Mouse (Mus musculus): ENCODE measurements around the gene Slc28a1.
A peak's percentile ranks its signal among the peaks of the same experiment; 100 is the strongest.
"Not testable (repeated sequence)": the region's sequence is repeated elsewhere in the genome, so short reads cannot be mapped to it uniquely, and the experiment has no call there.

Slc28a1 gene

GRCm38 (mm10) chr7:81125215-81126175 is 10.9 kb downstream of the Slc28a1 start:
- DNase-seq (ENCODE audit: low spot score), result no peak

GRCm38 (mm10) chr7:81131864-81132263 is 17.3 kb downstream of the Slc28a1 start:
- DNase-seq (ENCODE audit: low spot score), result no peak

- no peak for DNase-seq (ENCODE audit: low spot score)
These were observed 18.3 kb downstream of the Slc28a1 start for GRCm38 (mm10) chr7:81132851-81133279.

GRCm38 (mm10) chr7:81133416-81133815 is 18.8 kb downstream of the Slc28a1 start:
- DNase-seq (ENCODE audit: low spot score), result no peak

- DNase-seq (ENCODE audit: low spot score), result no peak
These were observed 19.3 kb downstream of the Slc28a1 start for GRCm38 (mm10) chr7:81133941-81134340.

GRCm38 (mm10) chr7:81134614-81135067 is 20.0 kb downstream of the Slc28a1 start:
- peak; percentile 69 for DNase-seq (ENCODE audit: low spot score)

- no peak for DNase-seq (ENCODE audit: low spot score)
These were observed 22.7 kb downstream of the Slc28a1 start for GRCm38 (mm10) chr7:81137292-81137691.

- DNase-seq (ENCODE audit: low spot score), result peak; percentile 66
These were observed 24.5 kb downstream of the Slc28a1 start for GRCm38 (mm10) chr7:81139100-81139499.

GRCm38 (mm10) chr7:81139671-81140404 is 25.2 kb downstream of the Slc28a1 start:
- no peak for DNase-seq (ENCODE audit: low spot score)

GRCm38 (mm10) chr7:81141541-81141940 is 26.9 kb downstream of the Slc28a1 start:
- DNase-seq (ENCODE audit: low spot score), result no peak

GRCm38 (mm10) chr7:81143056-81143455 is 28.5 kb downstream of the Slc28a1 start:
- DNase-seq (ENCODE audit: low spot score), result not testable (repeated sequence)

- no peak for DNase-seq (ENCODE audit: low spot score)
These were observed 35.2 kb downstream of the Slc28a1 start for GRCm38 (mm10) chr7:81149759-81150158.

GRCm38 (mm10) chr7:81151216-81151615 is 36.6 kb downstream of the Slc28a1 start:
- no peak for DNase-seq (ENCODE audit: low spot score)

- no peak for DNase-seq (ENCODE audit: low spot score)
These were observed 37.7 kb downstream of the Slc28a1 start for GRCm38 (mm10) chr7:81152306-81152705.

GRCm38 (mm10) chr7:81152826-81153225 is 38.2 kb downstream of the Slc28a1 start:
- no peak for DNase-seq (ENCODE audit: low spot score)

- no peak for DNase-seq (ENCODE audit: low spot score)
These were observed 38.7 kb downstream of the Slc28a1 start for GRCm38 (mm10) chr7:81153327-81153726.

GRCm38 (mm10) chr7:81154244-81154643 is 39.6 kb downstream of the Slc28a1 start:
- DNase-seq (ENCODE audit: low spot score), result not testable (repeated sequence)

- peak; percentile 68 for DNase-seq (ENCODE audit: low spot score)
These were observed 40.4 kb downstream of the Slc28a1 start for GRCm38 (mm10) chr7:81154960-81155359.

- DNase-seq (ENCODE audit: low spot score), result no peak
These were observed 44.3 kb downstream of the Slc28a1 start for GRCm38 (mm10) chr7:81158933-81159332.

- no peak for DNase-seq (ENCODE audit: low spot score)
These were observed 47.1 kb downstream of the Slc28a1 start for GRCm38 (mm10) chr7:81161666-81162065.

GRCm38 (mm10) chr7:81162345-81162744 is 47.7 kb downstream of the Slc28a1 start:
- peak; percentile 87 for DNase-seq (ENCODE audit: low spot score)

- no peak for DNase-seq (ENCODE audit: low spot score)
These were observed 49.8 kb downstream of the Slc28a1 start for GRCm38 (mm10) chr7:81164411-81164810.

- DNase-seq (ENCODE audit: low spot score), result no peak
These were observed 52.5 kb downstream of the Slc28a1 start for GRCm38 (mm10) chr7:81167124-81167523.

Measured in testis, postnatal 10 days (tissue).